Mouse (Mus musculus): ENCODE results near the gene Hsf2. TPM values are rescaled to one million over a fixed set of nuclear protein-coding genes. Genes with fewer than 3 reads are reported as not detected.

The Hsf2 gene
- total RNA-seq (2022) = 10 to 100 TPM; 30.3 to 38.3 (median 34.6) TPM

DNA sequence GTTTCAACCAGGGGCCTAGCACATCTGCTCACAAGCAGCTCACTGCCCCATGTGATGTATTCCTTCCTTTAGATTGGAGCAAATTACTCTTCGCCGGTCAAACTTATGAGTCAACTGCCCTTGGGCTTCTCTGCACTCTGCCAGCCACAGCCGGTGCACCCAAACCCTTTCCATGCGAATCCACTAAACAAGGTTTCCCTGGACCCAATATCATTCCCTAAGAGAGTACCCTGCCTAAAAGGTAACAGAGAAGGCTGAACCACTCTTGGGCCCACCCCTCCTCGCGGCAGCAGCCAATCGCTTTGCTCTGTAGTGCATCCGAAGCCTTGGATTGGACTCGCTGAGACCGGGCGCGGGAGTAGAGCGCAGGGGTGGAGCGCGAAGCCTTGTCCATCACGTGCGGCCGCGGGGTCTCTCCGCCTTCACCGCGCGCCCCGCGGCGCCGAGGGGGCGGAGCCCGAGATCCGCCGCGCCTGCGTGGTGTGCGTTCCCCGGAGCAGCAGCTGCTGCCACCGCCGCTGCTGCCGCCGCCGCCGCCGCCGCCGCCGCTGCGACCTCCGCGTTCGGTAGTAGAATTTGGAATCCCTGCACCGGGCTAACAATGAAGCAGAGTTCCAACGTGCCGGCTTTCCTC, at the start of gene Hsf2:
Gene Hsf2, plus strand, starts transcription at position 478 of the 634 bp plus-strand sequence.
- DNase-seq (ENCODE audit: low spot score in 2 of 2) = peak; percentile 96

DNA sequence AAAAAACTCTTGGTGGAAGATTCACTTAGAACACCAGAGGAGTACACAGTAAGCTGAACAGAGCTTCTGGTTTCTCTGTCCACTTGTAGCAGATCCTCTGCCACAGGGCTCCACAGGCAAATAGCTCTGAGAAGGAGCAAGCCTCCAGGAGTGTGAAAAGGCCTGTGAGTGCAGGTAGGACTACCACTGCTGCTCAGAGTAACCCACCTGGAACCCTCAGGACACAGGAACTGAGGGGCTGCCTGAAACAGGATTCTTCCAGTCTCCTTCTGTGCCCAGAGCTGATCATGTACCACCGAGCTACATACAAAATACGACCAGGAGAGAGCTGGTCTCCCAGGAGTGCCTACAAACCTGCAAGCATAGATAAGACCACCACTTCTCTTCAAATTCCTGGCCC, 48.3 kb upstream of the Hsf2 start:
- no peak for DNase-seq (ENCODE audit: low spot score in 2 of 2)

DNA sequence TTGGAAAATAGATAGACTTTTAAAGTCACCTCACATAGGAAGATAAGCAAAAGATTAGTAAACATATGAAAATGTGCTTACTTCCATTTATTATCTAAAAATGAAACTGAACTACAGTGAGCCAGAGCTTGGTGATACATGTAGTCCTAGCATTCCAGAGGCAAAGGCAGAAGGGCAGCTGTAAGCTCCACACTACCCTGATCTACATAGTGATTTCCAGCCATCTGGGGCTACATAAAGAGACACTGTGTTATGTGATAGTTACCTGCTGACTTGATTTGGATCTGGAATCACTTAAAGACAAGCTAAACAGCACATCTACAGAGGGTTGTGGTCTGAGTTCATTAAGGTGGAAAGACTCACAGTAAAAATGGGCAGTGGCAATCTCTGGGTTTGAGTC, 45.1 kb upstream of the Hsf2 start:
- DNase-seq (ENCODE audit: low spot score in 2 of 2) = no peak

DNA sequence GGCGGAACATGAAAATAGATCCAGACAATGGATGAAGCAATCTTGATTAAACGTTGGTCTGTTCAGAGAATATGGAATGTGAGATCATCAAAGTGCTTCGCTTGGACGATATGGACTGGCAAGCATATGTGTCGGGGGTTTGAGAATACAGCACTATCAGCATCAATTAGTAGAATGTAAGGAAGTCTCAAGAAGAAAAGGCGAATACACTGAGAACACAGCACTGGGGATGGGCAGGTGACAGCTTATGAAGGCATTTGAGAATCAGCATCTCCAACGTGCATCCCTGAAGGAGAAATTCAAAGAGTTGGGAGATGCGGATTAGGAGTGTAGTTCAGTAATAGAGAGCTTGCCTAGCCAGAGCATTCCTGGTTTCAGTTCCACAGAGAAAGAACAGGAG, 41.8 kb upstream of the Hsf2 start:
- no peak for DNase-seq (ENCODE audit: low spot score in 2 of 2)

DNA sequence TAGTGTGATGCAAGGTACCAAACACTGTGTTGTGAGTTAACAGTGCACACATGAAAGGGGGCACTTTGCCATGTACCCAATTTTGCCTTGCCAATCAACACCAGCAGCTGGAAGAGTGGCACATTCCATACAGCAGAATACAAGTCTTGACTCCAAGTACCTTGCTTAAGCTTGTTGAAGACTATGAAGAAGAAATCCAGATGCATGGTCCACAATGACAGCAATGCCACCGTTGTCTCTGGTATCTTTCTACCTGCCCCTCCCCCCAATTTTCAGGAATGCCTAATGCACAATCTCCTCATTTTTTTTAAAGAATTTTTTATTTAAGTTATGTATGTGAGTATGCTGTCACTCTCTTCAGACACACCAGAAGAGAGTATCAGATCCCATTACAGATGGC, 40.5 kb upstream of the Hsf2 start:
- no peak for DNase-seq (ENCODE audit: low spot score in 2 of 2)

DNA sequence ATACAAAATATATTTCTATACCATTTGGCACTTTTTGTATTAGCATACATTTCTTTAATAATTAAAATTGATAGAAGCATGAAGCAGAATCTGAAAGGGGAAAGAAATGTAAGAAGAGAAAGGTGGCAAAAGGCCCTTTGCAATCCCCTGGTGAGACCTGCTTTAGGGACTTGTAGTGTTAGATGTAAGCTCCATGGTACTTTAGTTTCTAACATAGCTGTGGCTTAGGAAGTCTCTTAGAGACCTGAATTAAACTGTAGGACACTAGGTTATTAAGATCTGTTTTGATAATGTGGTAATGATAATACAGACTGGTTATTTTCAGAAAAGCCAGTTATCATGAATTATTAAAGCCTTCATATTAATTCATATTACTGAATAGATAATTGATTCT, 38.5 kb upstream of the Hsf2 start:
- DNase-seq (ENCODE audit: low spot score in 2 of 2) = no peak

DNA sequence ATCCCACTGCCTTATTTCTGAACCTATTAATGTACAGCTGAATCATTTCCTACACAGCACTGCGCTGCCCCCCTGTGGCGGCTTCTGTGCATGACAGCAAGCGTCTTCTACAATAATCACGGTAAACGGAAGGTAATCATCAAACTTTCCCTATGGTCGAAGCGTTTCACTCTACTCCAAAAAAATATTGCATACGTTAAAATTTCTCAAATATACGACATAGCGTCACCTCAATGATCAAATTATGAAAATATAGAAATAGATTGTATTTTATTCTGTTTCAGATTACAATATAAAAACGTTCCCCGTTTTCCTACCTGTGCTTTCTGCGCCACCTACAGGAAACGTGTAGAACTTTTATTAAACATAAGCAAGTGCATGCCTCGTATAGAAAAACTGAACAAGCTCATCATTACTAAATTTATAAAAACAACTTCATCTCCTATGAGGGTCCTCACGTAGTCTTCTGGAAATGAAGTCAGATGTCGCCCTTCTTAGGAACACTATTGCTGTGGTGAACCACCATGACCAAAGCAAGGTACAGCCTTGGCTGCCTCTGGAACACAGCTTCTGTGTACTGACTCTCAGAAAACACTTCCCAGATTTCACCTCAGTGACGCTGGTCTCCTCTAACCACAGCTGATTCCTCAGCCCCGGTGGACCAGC, 38.0 kb upstream of the Hsf2 start:
- peak; percentile 33 to 85 for DNase-seq (ENCODE audit: low spot score in 2 of 2)

DNA sequence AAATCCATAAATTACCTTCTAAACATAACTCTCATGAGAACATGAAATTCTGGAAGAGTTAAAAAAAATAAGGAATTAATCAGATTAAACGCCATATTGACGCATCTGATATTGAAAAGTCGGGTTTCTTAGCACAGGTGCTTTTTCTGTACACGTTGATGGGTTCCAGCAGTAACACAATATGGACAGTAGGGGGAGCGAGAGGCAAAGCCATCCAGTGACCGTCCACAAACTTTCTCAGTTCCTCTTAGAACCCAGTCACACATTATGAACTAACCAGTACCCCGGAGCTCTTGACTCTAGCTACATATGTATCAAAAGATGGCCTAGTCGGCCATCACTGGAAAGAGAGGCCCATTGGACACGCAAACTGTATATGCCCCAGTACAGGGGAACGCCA, 22.9 kb upstream of the Hsf2 start:
- peak in 1 of 2 experiments; percentile 35 for DNase-seq (ENCODE audit: low spot score in 2 of 2)

DNA sequence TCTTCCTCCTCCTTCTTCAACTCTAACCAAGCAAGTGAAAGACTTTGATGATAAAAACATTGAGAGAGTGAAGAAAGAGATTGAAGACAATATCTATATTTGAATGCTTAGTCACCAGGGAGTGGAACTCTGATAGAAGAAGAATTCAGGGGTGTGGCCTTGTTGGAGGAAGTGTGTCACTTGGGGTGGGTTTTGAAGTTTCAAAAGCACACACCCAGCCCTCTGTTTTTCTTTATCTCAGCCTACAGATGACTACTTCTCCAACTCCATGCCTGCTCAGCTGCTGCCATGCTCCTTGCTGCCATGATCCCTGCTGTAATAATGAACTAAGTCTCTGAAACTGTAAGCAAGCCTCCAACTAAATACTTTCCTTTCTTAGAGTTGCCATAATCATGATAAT, 20.4 kb upstream of the Hsf2 start:
- DNase-seq (ENCODE audit: low spot score in 2 of 2) = no peak

DNA sequence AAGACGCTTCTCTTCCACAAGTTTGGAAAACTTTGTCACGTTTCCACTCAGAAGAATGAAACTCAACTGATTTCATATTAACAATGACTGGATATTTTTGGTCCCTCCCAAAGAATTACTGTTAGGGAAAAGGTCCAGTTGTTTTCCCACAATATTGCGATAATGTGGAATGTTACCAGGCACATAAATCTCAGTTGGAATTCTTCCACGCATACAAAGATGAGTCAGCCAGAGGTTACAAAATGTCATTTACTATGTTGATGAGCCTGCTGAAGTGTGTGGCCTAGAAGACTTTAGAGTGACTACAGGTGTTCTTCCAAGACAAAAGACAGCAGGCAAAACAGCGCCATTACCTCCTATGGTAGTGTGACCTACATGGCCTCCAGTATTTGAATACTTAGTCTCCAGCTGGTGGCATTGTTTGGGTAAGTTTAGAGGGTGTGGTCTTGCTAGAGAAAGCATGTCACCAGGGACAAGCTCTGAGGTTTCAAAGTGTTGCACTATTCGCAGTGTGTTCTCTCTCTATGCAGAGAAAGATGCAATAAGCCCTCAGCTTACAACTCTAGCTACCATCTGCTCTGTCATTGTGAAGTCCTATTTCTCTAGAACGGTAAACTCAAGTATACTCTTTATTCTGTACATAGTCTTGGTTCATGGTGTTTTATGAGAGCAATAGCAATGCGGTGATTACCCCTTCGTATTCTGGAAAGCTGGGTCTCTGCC, 8.9 kb upstream of the Hsf2 start:
- DNase-seq (ENCODE audit: low spot score in 2 of 2) = no peak

DNA sequence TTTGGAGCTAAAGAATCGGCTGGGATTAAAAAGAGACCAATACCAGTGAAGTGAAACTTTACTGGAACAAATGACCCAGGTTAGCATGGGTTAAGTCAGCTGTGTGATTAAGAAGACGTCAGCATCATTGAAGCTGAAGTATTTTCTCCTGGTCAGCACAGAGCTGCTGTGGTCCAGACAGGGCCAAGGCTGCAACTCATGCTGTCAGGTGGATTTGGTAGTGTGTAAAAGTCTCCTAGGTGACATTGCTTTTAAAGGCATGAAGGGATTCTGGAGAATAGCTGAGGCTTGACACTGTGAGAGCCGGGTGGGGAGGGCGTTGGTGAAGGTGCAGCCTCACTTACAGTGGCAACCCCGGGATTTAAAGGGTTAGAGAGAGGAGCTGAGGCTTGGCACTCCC, 4.5 kb upstream of the Hsf2 start:
- no peak for DNase-seq (ENCODE audit: low spot score in 2 of 2)

DNA sequence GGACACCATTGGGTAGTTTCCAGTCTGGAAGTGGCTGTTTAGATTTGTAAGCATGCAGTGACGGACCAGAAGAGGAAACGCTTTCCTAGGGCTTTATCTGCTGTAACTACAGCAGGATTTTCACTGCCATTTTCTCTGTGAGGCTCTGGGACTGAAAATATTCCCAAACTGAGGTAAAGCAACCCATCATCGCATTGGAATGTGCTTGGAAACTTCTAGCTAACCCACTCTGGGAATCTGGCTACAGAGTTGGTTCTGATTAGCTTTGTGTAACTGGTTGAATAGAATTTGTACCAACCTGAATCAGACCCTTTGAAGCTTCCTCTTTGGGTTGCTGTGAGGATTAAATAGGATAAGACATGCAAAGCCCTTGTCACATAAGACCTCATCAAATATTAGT, 1.4 kb upstream of the Hsf2 start:
- no peak for DNase-seq (ENCODE audit: low spot score in 2 of 2)

DNA sequence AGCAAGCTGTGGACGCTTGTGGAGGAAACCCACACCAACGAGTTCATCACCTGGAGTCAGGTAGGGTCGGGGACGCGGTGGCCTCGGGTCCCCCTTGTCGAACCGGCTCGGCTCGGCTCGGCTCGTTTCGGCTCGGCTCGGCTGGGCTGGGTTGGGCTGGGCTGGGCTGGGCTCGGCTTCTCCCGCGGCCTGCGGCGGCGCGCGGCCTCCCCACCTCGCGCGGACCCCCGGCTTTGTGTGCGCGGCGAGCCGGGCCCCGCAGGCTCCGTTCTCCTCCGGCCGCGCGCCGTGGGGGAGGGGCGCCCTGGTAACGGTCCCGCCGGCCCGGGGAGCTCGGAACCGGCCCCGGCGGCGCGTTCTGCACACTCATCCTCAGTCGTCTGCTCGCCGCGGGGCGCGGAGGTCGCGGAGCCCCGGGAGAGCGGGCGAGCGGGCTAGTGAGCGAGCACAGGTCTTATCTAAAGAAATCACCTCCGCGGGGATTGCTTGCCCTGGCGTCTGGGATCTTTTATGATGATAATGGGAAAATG, 422 bp downstream of the Hsf2 start:
- no peak for DNase-seq (ENCODE audit: low spot score in 2 of 2)

DNA sequence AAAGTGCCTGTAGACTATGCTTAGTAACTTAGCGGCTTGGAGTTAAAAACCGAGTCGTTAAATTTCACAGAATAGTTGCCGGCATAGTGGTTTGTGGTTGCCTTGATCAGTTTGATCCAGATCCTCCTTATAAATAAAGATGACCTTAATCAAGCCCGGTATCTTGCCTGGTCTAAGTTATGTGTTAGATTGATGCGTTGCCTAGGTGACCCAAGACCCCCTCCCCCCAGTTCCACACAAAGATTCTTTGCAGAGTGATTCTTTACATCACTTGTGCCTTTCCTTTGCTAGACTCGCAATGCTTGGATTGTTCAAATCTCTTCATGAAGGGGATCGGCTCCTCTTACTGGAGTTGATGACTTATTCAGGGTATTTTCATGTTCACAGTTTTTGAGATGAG, 1.0 kb downstream of the Hsf2 start:
- no peak for DNase-seq (ENCODE audit: low spot score in 2 of 2)

DNA sequence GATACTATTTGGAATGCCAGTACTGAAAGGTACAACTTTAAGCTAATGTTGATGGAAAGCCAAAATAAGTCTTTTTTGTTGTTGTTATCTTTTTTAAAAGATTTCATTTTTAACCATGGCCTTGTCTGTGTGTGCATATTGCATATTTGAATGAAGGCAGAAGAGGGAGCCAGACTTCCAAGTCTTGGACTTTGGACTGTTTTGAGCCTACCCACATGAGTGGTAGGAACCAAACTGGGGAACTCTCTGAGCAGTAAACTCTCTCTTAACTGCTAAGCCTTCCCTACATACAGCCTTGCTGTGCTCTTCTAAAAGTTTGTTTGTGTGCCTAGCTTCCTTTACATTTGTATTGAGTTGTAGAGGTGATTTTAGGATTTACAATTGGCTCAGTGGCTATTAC, 2.4 kb downstream of the Hsf2 start:
- DNase-seq (ENCODE audit: low spot score in 2 of 2) = no peak

DNA sequence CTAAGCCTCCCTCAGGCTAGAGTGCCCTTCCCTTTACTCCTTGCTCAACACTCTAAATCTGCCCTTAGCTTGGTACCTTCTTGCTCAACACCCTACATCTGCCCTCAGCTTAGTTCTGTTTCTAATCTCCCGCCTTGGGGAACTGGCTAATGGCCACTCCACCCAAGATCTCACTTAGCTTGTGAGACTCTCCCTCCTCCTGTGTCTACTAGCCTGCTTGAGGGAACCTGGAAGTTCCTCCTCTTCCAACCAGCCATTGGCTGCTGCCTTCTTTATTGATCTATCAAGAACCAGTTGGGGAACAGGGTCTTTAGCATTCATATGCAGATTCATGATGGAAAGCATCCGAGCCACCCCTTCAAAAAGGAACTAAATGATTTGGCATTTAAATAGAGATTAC, 5.9 kb downstream of the Hsf2 start:
- DNase-seq (ENCODE audit: low spot score in 2 of 2) = no peak

DNA sequence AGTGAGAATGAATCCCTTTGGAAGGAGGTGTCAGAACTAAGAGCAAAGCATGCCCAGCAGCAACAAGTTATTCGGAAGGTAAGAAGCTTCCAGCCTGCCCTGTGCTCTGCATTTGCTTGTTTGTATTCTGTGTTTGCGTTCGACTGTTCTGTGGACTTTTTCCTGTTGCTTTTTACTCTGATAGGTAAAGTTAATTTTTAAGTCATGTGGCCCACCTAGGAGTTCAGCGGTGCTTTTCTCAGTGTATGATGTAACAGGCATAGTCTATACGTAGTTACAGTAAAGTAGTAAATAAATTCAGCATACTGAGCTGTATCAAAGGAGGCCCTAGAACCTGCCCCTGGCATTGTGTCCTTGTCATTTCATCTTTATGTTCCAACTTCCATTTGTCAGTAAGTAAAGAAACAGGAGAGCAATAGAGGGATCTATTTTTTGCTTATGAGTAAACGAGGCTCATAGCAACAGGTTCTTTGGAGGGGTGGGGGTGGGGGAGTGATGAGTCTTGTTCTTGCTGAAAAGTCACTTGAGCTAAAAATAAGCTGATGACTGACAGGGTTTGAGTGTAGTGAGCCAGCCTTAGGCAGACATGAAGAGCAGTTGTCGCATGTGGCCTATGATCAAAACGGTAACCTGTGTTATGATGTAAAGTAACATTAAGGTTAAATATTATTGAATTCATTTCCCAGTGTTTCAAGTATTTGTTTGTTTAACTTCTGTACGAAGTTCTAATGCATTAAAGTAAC, 13.4 kb downstream of the Hsf2 start:
- DNase-seq (ENCODE audit: low spot score in 2 of 2) = no peak

DNA sequence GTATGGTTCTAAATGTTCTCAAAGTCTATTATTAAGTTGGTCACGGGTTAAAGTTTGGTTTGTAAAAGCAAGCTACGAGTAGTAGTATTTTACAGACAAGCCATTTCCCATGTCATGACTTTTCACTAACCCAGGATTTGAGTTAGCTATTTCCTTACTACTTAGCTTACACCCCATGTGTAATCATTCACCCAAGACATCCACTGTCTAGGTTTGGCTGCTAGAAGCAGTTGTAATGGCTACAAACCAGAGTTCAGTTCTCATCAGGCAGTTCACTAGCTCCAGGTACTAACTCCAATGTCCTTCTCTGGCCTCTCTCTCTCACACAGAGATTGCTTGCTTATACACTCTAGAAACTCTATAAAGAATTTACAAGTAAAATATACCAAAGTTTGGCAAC, 28.4 kb downstream of the Hsf2 start:
- no peak for DNase-seq (ENCODE audit: low spot score in 2 of 2)

DNA sequence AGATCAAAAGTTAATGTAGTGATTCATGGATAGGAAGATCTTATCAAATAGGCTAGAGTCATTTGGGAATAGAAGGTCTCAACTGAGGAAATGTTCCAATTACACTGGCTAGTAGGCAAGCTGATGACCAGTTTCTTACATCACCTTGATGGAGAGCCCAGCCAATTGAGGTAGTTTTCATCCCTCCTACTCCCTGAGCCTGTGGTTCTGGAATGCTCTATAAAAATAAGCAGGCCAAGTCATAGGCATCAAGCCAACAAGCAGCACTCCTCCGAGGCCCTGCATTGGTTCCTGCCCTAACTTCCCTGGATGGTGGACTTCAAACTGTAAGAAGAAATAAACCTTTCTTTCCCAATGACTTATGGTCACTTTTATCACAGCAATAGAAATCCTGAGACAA, 29.1 kb downstream of the Hsf2 start:
- DNase-seq (ENCODE audit: low spot score in 2 of 2) = no peak

DNA sequence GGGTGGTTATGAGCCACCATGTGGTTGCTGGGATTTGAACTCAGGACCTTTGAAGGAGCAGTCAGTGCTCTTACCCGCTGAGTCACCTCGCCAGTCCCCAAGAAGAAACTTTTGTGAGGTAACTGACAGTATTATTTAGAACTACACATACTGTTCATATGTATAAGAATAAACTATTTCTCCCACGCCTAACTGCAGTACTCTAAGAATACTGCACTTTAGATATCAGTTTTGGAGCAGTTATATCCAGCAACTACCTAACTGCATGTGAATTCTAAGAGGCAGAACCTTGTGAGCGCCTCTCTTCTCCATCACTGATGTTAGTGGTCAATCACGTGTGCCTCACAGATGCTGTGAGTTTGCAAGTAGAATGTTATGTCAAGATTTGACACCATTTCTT, 40.3 kb downstream of the Hsf2 start:
- no peak for DNase-seq (ENCODE audit: low spot score in 2 of 2)

DNA sequence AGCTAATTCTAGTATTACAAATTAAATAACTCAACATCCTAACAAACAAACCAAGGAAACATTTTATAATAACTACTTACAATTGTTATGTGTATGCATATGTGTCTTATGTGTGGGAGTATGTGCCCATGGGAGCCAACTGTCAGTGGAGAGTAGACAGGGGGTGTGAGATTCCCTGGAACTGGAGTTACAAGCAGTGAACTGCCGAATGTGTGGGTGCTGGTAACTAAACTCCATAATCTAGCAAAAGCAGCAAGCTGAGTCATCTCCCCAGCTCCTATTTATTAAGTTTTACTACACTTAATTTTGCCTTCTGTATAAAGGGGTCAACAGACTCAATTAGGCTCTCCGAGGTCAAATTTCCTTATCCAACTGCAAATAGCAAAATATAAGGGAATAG, 44.9 kb downstream of the Hsf2 start:
- DNase-seq (ENCODE audit: low spot score in 2 of 2) = peak; percentile 14 to 20

All from layer of hippocampus, adult 8-10 months (tissue).